Mouse (Mus musculus) retina, postnatal 1 day (tissue): ENCODE measurements around the gene Nudt14.
A peak's percentile ranks its signal among the peaks of the same experiment; 100 is the strongest.

Source experiments
- DNase-seq: peaks from one replicate; pipeline ENCODE4 v3.0.0-alpha.2; 2012

Nudt14 gene

GRCm38 (mm10) chr12:112912951-112913745 is 28.8 kb downstream of the Nudt14 start:
- DNase-seq, result no peak

GRCm38 (mm10) chr12:112911701-112912100 is 30.2 kb downstream of the Nudt14 start:
- DNase-seq, result no peak

DNA sequence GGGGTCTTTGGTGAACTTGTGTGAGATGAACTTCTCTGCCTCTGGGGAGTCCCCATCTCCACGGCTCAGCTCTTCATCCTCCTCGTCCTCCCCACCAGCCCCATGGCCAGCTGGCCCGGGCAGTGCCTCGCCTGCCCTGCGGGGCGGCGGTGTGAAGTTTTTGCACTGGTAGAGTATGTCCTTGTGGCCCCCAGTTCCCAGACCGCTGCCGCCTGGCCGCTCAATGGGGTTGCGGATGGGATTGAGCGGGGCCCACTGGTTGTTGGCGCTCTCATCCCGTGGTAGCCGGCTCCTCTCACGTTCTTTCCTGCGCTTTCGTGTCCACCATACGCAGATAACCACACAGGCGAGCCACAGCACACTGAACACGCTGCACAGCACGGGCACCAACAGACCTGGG is 32.9 kb downstream of the Nudt14 start:
- no peak for DNase-seq

DNA sequence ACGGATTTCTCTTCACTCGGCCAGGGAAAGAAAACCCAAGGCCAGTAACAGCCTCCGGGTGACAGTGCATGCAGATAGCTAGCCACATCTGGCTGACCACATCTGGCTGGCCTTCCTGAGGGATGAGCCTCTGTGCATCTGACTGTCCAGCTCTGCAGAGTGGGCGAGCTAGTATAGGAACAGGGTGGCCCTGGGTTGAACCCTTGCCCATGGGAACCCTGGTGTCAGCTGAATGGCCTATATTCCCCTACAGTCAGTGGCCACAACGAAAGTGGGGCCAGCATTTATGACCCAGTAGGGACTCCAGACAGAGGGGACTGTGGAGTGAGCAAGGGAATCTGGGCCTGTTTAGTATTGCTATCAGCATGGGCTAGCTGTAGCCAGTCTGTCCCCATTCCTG is 36.9 kb downstream of the Nudt14 start:
- no peak for DNase-seq

DNA sequence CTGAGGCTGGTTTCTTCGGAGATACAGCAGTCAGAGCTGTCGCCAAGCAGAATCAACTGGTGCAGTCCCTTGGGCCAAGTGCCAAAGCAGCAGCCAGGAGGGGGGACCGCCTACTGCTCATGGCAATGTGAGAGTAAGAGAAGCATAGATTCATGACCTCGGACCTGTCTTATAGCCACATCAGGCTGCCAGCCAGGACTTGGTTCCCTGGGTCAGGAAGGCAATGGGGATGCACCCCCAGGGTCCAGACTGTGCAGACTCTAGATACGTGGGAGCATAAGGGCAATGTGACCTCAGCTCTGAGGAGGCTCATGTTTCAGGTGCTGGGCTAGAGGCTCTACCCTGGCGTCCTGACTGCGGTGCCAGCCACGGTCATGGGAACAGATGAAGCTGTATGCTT is 38.0 kb downstream of the Nudt14 start:
- DNase-seq, result no peak

DNA sequence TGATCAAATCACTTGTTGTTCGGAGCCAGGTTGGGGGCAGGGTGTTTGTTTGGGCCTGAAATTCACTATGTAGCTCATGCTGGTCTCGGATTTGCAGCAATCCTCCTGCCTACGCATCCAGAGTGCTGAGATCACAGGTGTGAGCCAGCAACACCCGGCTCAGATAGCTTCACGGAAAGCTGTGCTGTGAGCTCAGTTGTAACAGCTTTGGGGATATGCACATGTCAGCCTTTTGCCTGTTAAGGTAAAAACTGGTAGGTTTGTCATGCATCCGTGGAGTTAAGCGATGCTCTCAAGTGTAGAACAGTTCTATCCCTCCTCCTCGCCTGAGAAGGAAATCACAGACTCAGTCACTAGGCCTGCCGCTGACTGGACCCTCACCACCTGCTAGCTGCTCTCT is 41.3 kb downstream of the Nudt14 start:
- no peak for DNase-seq

DNA sequence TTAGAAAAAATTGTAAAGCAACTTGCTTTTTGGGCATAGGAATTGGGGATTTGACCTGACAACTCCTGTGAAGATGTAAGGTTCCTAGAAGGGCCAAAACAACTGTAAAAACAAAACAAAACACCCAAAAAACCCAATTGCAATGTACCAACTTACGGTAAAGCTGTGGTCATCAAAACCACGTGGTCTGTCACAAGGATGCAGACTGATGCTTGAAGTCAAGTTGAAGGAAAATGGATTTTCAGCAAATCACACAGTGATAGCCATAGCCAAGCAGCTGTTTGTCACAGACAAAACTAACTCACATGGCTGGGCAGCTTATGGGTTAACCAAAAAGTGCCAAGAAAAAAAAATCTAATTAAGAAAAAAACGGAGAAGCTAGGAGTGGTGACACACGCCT is 43.0 kb downstream of the Nudt14 start:
- DNase-seq, result no peak

GRCm38 (mm10) chr12:112898351-112898750 is 43.6 kb downstream of the Nudt14 start:
- no peak for DNase-seq

DNA sequence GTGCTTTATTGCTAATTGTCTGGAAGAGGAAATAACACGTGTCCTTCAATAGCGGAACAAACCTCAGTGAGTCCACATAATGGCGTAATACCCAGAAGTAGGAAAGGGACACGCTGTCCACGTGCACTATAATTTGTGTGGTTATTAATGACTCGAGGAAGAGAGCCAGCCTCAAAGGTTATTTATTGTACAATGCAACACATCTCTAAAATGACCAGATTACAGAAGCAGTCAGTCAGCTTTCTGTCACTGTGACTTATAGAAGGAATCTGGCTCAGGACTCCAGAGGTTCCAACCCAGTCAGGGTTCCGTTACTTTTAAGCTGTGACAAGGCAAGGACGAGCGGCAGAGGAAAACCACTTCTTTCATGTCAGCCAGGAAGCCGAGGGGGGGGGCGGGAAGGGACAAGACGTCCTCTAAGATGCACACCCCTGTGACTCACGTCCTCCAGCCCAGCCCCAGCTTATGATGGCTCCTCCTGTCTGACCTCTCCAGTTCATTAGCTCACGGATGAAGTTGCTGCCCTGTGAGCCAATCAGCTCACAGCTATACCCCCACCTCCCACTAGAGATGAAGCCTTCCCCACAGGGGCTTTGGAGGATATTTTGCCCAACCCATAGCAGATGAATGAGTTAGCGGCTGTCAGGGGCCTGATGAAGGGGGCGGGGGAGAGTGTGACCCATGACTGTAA is 44.3 kb downstream of the Nudt14 start:
- DNase-seq, result peak; percentile 91

DNA sequence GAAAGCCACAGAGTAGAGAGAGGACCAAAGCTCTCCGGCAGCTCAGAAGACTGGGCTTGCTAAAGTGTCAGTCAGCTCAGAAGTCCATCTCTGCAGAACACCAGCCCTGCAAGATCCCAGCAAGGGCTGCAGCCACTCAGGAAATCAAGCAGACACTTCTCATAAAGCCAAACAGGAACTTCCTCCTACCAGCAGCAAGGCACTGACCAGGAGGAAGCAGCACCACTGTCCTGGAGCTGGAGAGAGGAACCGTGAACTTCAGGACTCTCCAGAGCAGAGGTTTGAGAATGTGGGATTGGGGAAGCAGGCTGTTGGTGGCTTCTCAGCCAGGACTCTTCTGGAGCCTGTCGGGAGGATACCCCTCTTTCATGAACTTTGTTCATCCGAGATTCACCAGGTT is 47.0 kb downstream of the Nudt14 start:
- no peak for DNase-seq

GRCm38 (mm10) chr12:112894303-112894884 is 47.5 kb downstream of the Nudt14 start:
- DNase-seq, result no peak

- DNase-seq, result no peak
Measured at GRCm38 (mm10) chr12:112885465-112885864, 56.5 kb downstream of the Nudt14 start.
